Mouse (Mus musculus) midbrain, embryonic 15.5 days (tissue): ENCODE results near the gene Surf4. TPM values are rescaled to one million over a fixed set of nuclear protein-coding genes. Genes with fewer than 3 reads are reported as not detected.

Source experiments
- ATAC-seq: fragments of 200-750 bp; cut with Nextera tagmentation; replicated peaks from 2 replicates; pipeline ENCODE4 v1.8.0; 2017; ENCODE audit warnings: moderate TSS enrichment
- H3K27ac ChIP-seq: fragments of 300-500 bp; sonication (generic); 2 replicates; pipeline ENCODE4 v1.5.1; 2015; ENCODE audit warnings: mild to moderate bottlenecking, inconsistent platforms
- H3K27me3 ChIP-seq: fragments of 300-500 bp; sonication (generic); replicated peaks from 2 replicates; pipeline ENCODE4 v1.6.1; 2015; ENCODE audit warnings: inconsistent platforms
- H3K36me3 ChIP-seq: fragments of 300-500 bp; sonication (generic); replicated peaks from 2 replicates; pipeline ENCODE4 v1.6.1; 2015; ENCODE audit warnings: inconsistent platforms
- H3K4me1 ChIP-seq: fragments of 300-500 bp; sonication (generic); 2 replicates; pipeline ENCODE4 v1.6.1; 2015; ENCODE audit warnings: inconsistent platforms
- H3K4me2 ChIP-seq: fragments of 300-500 bp; sonication (generic); 2 replicates; pipeline ENCODE4 v1.6.1; 2015; ENCODE audit warnings: inconsistent platforms, mild to moderate bottlenecking, moderate library complexity
- H3K4me3 ChIP-seq: fragments of 300-500 bp; sonication (generic); 2 replicates; pipeline ENCODE4 v1.5.1; 2015; ENCODE audit warnings: mild to moderate bottlenecking, inconsistent platforms
- H3K9ac ChIP-seq: fragments of 300-500 bp; sonication (generic); 2 replicates; pipeline ENCODE4 v1.6.1; 2015; ENCODE audit warnings: mild to moderate bottlenecking, inconsistent platforms
- H3K9me3 ChIP-seq: fragments of 300-500 bp; sonication (generic); 2 replicates; pipeline ENCODE4 v1.6.1; 2016; ENCODE audit warnings: inconsistent platforms
- WGBS: fragments of 180-500 bp; shearing (Covaris S2); methylation state at CpG from one replicate; pipeline ENCODE4 v1.1.7; 2015; ENCODE audit warnings: mixed read lengths; 5-methylcytosine and 5-hydroxymethylcytosine counted together
- polyA plus RNA-seq: library from polyadenylated mRNA; unstranded; fragments of >200 nt; fragmentation: Nextera tagmentation; extraction: Ambion mirVana; gene quantifications from 2 replicates; pipeline ENCODE4 v1.2.1, GENCODE M21; 2015

Gene Surf4
- polyA plus RNA-seq, 1 experiment from 2014 or later = 107 TPM

- H3K9ac ChIP-seq = no peak overlapping the region
- H3K27me3 ChIP-seq = no peaks in the 10 kb centered on the region
- H3K36me3 ChIP-seq = peaks cover 52% of the 10 kb centered on the region
- H3K4me3 ChIP-seq = no peak overlapping the region
- H3K4me1 ChIP-seq = no peaks in the 10 kb centered on the region
- WGBS = 94% methylated on average over 8 of the region's 8 CpGs
- H3K27ac ChIP-seq = no peak overlapping the region
- no peaks in the 10 kb centered on the region for H3K9me3 ChIP-seq
- no peak overlapping the region for H3K4me2 ChIP-seq
- ATAC-seq = no peak
Measured at GRCm38 (mm10) chr2:26952866-26953265, 19.1 kb upstream of the Surf4 start.

GRCm38 (mm10) chr2:26952193-26952592, 18.5 kb upstream of the Surf4 start:
- Histone ChIP-seq H3K27me3 (no peaks in the 10 kb centered on the region), H3K4me1 (no peaks in the 10 kb centered on the region), H3K27ac (no peak overlapping the region), H3K36me3 (peaks cover 47% of the 10 kb centered on the region), H3K9ac (no peak overlapping the region), H3K9me3 (no peaks in the 10 kb centered on the region), H3K4me3 (no peak overlapping the region), H3K4me2 (no peak overlapping the region)
- ATAC-seq = no peak
- WGBS = 96% methylated on average over 4 of the region's 4 CpGs

GRCm38 (mm10) chr2:26951346-26951905, 17.7 kb upstream of the Surf4 start:
- H3K4me2 ChIP-seq = no peak overlapping the region
- WGBS = 87% methylated on average over 8 of the region's 8 CpGs
- H3K4me3 ChIP-seq = no peak overlapping the region
- H3K9me3 ChIP-seq = no peaks in the 10 kb centered on the region
- no peak overlapping the region for H3K9ac ChIP-seq
- no peak for ATAC-seq
- H3K27me3 ChIP-seq = no peaks in the 10 kb centered on the region
- H3K27ac ChIP-seq = no peak overlapping the region
- peaks cover 42% of the 10 kb centered on the region for H3K36me3 ChIP-seq
- no peaks in the 10 kb centered on the region for H3K4me1 ChIP-seq

GRCm38 (mm10) chr2:26950411-26950810, 16.7 kb upstream of the Surf4 start:
- Histone ChIP-seq H3K27me3 (no peaks in the 10 kb centered on the region), H3K4me2 (no peak overlapping the region), H3K9ac (no peak overlapping the region), H3K36me3 (peaks cover 37% of the 10 kb centered on the region), H3K4me3 (no peak overlapping the region), H3K27ac (no peak overlapping the region), H3K4me1 (no peaks in the 10 kb centered on the region), H3K9me3 (no peaks in the 10 kb centered on the region)
- 90% methylated on average over 2 of the region's 2 CpGs for WGBS
- no peak for ATAC-seq

GRCm38 (mm10) chr2:26943253-26943652, 9.5 kb upstream of the Surf4 start:
- H3K9ac ChIP-seq = no peak overlapping the region
- H3K36me3 ChIP-seq = no peaks in the 10 kb centered on the region
- no peaks in the 10 kb centered on the region for H3K27me3 ChIP-seq
- 89% methylated on average over 3 of the region's 3 CpGs for WGBS
- H3K4me3 ChIP-seq = no peak overlapping the region
- no peak overlapping the region for H3K27ac ChIP-seq
- no peaks in the 10 kb centered on the region for H3K9me3 ChIP-seq
- ATAC-seq = no peak
- no peaks in the 10 kb centered on the region for H3K4me1 ChIP-seq
- no peak overlapping the region for H3K4me2 ChIP-seq

- no peak for ATAC-seq
- no peaks in the 10 kb centered on the region for H3K9me3 ChIP-seq
- H3K4me3 ChIP-seq = no peak overlapping the region
- no peaks in the 10 kb centered on the region for H3K36me3 ChIP-seq
- WGBS = 34% methylated on average over 5 of the region's 5 CpGs
- no peaks in the 10 kb centered on the region for H3K27me3 ChIP-seq
- H3K4me2 ChIP-seq = no peak overlapping the region
- no peaks in the 10 kb centered on the region for H3K4me1 ChIP-seq
- no peak overlapping the region for H3K9ac ChIP-seq
- H3K27ac ChIP-seq = no peak overlapping the region
Measured at GRCm38 (mm10) chr2:26941539-26941938, 7.8 kb upstream of the Surf4 start.

GRCm38 (mm10) chr2:26936425-26936824, 2.7 kb upstream of the Surf4 start:
- no peak overlapping the region for H3K9ac ChIP-seq
- H3K4me1 ChIP-seq = peaks cover 13% of the 10 kb centered on the region
- H3K36me3 ChIP-seq = no peaks in the 10 kb centered on the region
- no peak overlapping the region for H3K4me3 ChIP-seq
- no peaks in the 10 kb centered on the region for H3K27me3 ChIP-seq
- no peak overlapping the region for H3K4me2 ChIP-seq
- no peak overlapping the region for H3K27ac ChIP-seq
- ATAC-seq = no peak
- no peaks in the 10 kb centered on the region for H3K9me3 ChIP-seq
- 67% methylated on average over 1 of the region's 1 CpGs for WGBS

- Histone ChIP-seq H3K4me1 (peaks cover 25% of the 10 kb centered on the region), H3K9me3 (no peaks in the 10 kb centered on the region), H3K27ac (no peak overlapping the region), H3K36me3 (no peaks in the 10 kb centered on the region), H3K9ac (no peak overlapping the region), H3K27me3 (no peaks in the 10 kb centered on the region), H3K4me3 (no peak overlapping the region), H3K4me2 (no peak overlapping the region)
- no peak for ATAC-seq
- WGBS = 97% methylated on average over 2 of the region's 2 CpGs
Measured at GRCm38 (mm10) chr2:26935286-26935685, 1.6 kb upstream of the Surf4 start.

- peak overlapping the region; percentile 97 for H3K9ac ChIP-seq
- WGBS = 3% methylated on average over 39 of the region's 49 CpGs
Measured at GRCm38 (mm10) chr2:26932473-26933303, 1.0 kb downstream of the Surf4 start.

GRCm38 (mm10) chr2:26930390-26930789, 3.3 kb downstream of the Surf4 start:
- H3K9ac ChIP-seq = no peak overlapping the region

More at GRCm38 (mm10) chr2:26932473-26933303, 1.0 kb downstream of the Surf4 start:
- Histone ChIP-seq H3K4me1 (peaks cover 26% of the 10 kb centered on the region), H3K9me3 (no peaks in the 10 kb centered on the region), H3K36me3 (no peaks in the 10 kb centered on the region), H3K4me2 (peak overlapping the region; percentile 96), H3K27ac (peak overlapping the region; percentile 81), H3K27me3 (no peaks in the 10 kb centered on the region), H3K4me3 (peak overlapping the region; percentile 98)
- ATAC-seq = peak; percentile 51; the same call in 1 of the 2 replicates

GRCm38 (mm10) chr2:26927745-26928476, 5.8 kb downstream of the Surf4 start:
- Histone ChIP-seq H3K4me1 (peaks cover 26% of the 10 kb centered on the region), H3K27me3 (no peaks in the 10 kb centered on the region), H3K9ac (no peak overlapping the region), H3K4me2 (no peak overlapping the region), H3K36me3 (peaks cover 33% of the 10 kb centered on the region), H3K4me3 (no peak overlapping the region), H3K9me3 (no peaks in the 10 kb centered on the region), H3K27ac (no peak overlapping the region)
- ATAC-seq = no peak
- 92% methylated on average over 6 of the region's 6 CpGs for WGBS

More at GRCm38 (mm10) chr2:26930390-26930789, 3.3 kb downstream of the Surf4 start:
- Histone ChIP-seq H3K4me2 (no peak overlapping the region), H3K4me3 (no peak overlapping the region), H3K9me3 (no peaks in the 10 kb centered on the region), H3K27me3 (no peaks in the 10 kb centered on the region), H3K4me1 (peaks cover 26% of the 10 kb centered on the region), H3K36me3 (peaks cover 8% of the 10 kb centered on the region), H3K27ac (no peak overlapping the region)
- no peak for ATAC-seq
- WGBS = 39% methylated on average over 1 of the region's 1 CpGs

GRCm38 (mm10) chr2:26921784-26922183, 11.9 kb downstream of the Surf4 start:
- WGBS = 85% methylated on average over 9 of the region's 9 CpGs
- no peak overlapping the region for H3K4me3 ChIP-seq
- no peak for ATAC-seq

More at GRCm38 (mm10) chr2:26921784-26922183, 11.9 kb downstream of the Surf4 start:
- H3K36me3 ChIP-seq = peaks cover 75% of the 10 kb centered on the region
- no peak overlapping the region for H3K9ac ChIP-seq
- peaks cover 18% of the 10 kb centered on the region for H3K4me1 ChIP-seq
- H3K9me3 ChIP-seq = no peaks in the 10 kb centered on the region
- no peak overlapping the region for H3K27ac ChIP-seq
- H3K27me3 ChIP-seq = no peaks in the 10 kb centered on the region
- H3K4me2 ChIP-seq = no peak overlapping the region
